Mouse (Mus musculus): Measurements from ENCODE around the gene Ovca2. TPM values are rescaled to one million over a fixed set of nuclear protein-coding genes. Genes with fewer than 3 reads are reported as not detected.

The Ovca2 gene
- total RNA-seq, 4 experiments from 2014 or later, result 5.6 to 6.9 (median 5.9) TPM

DNA sequence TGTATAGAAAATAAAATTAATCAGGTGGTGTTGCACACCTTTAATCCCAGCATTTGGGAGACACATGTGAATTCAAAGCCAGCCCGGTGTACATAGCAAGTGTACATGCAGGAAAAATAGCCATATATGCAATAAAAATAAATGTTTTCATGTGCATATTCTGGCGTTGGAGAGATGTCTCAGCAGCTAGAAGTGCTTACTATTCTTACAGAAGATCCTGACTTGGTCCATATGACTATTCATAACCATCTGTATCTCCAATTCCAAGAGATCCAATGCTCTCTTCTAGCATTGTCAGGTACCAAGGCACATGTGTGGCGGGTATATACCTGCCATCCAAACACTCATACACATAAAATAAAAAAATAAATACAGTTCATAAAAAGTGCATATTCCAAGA lies 52.3 kb downstream of the Ovca2 start:
- DNase-seq (ENCODE audit: low spot score), result no peak

Small RNA genes within 50 kb of the gene (microRNA-seq; reads per million reads assigned to microRNA genes)
- gene Mir132 (508 reads per million, percentile 76 among the genes with 10 or more reads in this experiment), gene Mir212 (14.3 reads per million, percentile 32 among the genes with 10 or more reads in this experiment)

Other genes starting within 250 kb of the Ovca2 start
- 10 to 100 TPM in 3 of 4 experiments, 1 to 10 TPM in 1; 7.6 to 19.4 (median 16.8) TPM for gene Hic1, start 9.3 kb downstream of the Ovca2 start, total RNA-seq (2022)
- 10 to 100 TPM in 2 of 4 experiments, 1 to 10 TPM in 2; 8.1 to 11.2 (median 9.7) TPM for gene Dph1, start 12.4 kb upstream of the Ovca2 start, total RNA-seq (2022)
- gene Rtn4rl1, start 14.9 kb upstream of the Ovca2 start, total RNA-seq (2022), result 1 to 10 TPM; 5.2 to 7.9 (median 6.8) TPM
- gene Rpa1, start 169.5 kb upstream of the Ovca2 start, total RNA-seq (2022), result 10 to 100 TPM; 62.6 to 69.4 (median 67.4) TPM
- 10 to 100 TPM in 1 of 4 experiments, 1 to 10 TPM in 3; 5.7 to 10.1 (median 8.3) TPM for gene Smyd4, start 169.6 kb upstream of the Ovca2 start, total RNA-seq (2022)
- 10 to 100 TPM; 13.2 to 18.3 (median 16.8) TPM for gene Serpinf1, start 243.9 kb upstream of the Ovca2 start, total RNA-seq (2022)

Data from heart, adult 8-10 months (tissue).